Mouse (Mus musculus) C2C12 (cell line): ENCODE data around the gene Gm11634. TPM values are rescaled to one million over a fixed set of nuclear protein-coding genes. Genes with fewer than 3 reads are reported as not detected.
A peak's percentile ranks its signal among the peaks of the same experiment; 100 is the strongest.

Experiments
- H3K27me3 ChIP-seq: one replicate; pipeline ENCODE4 v1.6.1; 2011; ENCODE audit not compliant: control insufficient read depth, insufficient read depth, insufficient read length
- H3K36me3 ChIP-seq: one replicate; pipeline ENCODE4 v1.6.1; 2011; ENCODE audit not compliant: control insufficient read depth, insufficient read depth
- H3K4me3 ChIP-seq: one replicate; pipeline ENCODE4 v1.5.1; 2011; ENCODE audit warnings: mild to moderate bottlenecking, control low read depth; ENCODE audit not compliant: poor library complexity, insufficient read depth, severe bottlenecking
- H3K79me2 ChIP-seq: one replicate; pipeline ENCODE4 v1.6.1; 2011; ENCODE audit not compliant: control insufficient read depth, insufficient read depth
- H3K79me3 ChIP-seq: one replicate; pipeline ENCODE4 v1.6.1; 2011; ENCODE audit warnings: low read depth, control low read depth
- H3ac ChIP-seq: one replicate; pipeline ENCODE3; 2011; ENCODE audit warnings: low read depth; ENCODE audit not compliant: control insufficient read depth, insufficient read length
- CEBPB ChIP-seq: IDR thresholded peaks from one replicate; pipeline ENCODE4 v1.6.1; 2011; ENCODE audit warnings: low read depth, mild to moderate bottlenecking, control low read depth, moderate library complexity
- CTCF ChIP-seq: IDR thresholded peaks from one replicate; pipeline ENCODE4 v1.5.1; 2011; ENCODE audit not compliant: control insufficient read depth, insufficient read depth, insufficient read length
- FOSL1 ChIP-seq: IDR thresholded peaks from one replicate; pipeline ENCODE4 v1.8.0; 2011; ENCODE audit warnings: mild to moderate bottlenecking, low read length; ENCODE audit not compliant: poor library complexity, insufficient read depth, severe bottlenecking
- MAX ChIP-seq: IDR thresholded peaks from one replicate; pipeline ENCODE4 v1.6.1; 2011; ENCODE audit warnings: mild to moderate bottlenecking, control low read depth
- MYOD1 ChIP-seq: IDR thresholded peaks from one replicate; pipeline ENCODE4 v1.6.1; 2011; ENCODE audit warnings: low read depth; ENCODE audit not compliant: control insufficient read depth, insufficient read length
- MYOG ChIP-seq: IDR thresholded peaks from one replicate; pipeline ENCODE4 v1.6.1; 2011; ENCODE audit not compliant: control insufficient read depth, insufficient read length; ENCODE audit errors: extremely low read depth
- USF1 ChIP-seq: IDR thresholded peaks from one replicate; pipeline ENCODE4 v1.6.1; 2011; ENCODE audit warnings: low read depth, mild to moderate bottlenecking, control low read depth, moderate library complexity
- polyA plus RNA-seq: library from polyadenylated mRNA; unstranded; fragments of >200 nt; fragmentation: generic; extraction: Trizol; gene quantifications from one replicate; pipeline ENCODE4 v1.2.1, GENCODE M21; 2012; ENCODE audit warnings: missing spikeins

Gene Gm11634
- polyA plus RNA-seq, 1 experiment: not detected

DNA sequence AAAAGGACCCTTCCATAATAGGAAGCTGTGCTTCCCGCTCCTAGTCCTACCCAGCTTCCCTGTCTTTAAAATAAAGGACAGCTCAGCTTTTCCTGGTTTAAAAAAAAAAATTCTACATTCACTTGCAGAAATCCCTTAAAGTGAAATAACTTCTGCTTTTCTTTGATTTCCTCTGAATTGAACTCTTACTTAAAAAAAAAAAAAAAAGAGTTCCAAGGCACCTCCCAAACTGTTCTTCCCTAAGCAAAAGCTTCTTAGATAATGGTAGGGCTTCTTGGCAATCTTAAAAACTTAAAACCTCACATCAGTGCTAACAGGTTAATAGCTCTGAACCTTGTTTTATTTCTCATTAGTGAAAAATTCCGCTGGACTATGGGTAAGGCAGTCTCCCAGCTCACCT lies 15.9 kb downstream of the Gm11634 start:
- Histone ChIP-seq H3K79me3 (no peaks in the 10 kb centered on the region), H3K4me3 (no peak overlapping the region), H3ac (no peak overlapping the region), H3K36me3 (peaks cover 19% of the 10 kb centered on the region), H3K79me2 (no peaks in the 10 kb centered on the region), H3K27me3 (no peaks in the 10 kb centered on the region)
- TF ChIP-seq CTCF: no peak
- no peak for TF ChIP-seq MYOG
- TF ChIP-seq FOSL1: no peak
- no peak for TF ChIP-seq MYOD1
- no peak for TF ChIP-seq USF1
- no peak for TF ChIP-seq MAX

DNA sequence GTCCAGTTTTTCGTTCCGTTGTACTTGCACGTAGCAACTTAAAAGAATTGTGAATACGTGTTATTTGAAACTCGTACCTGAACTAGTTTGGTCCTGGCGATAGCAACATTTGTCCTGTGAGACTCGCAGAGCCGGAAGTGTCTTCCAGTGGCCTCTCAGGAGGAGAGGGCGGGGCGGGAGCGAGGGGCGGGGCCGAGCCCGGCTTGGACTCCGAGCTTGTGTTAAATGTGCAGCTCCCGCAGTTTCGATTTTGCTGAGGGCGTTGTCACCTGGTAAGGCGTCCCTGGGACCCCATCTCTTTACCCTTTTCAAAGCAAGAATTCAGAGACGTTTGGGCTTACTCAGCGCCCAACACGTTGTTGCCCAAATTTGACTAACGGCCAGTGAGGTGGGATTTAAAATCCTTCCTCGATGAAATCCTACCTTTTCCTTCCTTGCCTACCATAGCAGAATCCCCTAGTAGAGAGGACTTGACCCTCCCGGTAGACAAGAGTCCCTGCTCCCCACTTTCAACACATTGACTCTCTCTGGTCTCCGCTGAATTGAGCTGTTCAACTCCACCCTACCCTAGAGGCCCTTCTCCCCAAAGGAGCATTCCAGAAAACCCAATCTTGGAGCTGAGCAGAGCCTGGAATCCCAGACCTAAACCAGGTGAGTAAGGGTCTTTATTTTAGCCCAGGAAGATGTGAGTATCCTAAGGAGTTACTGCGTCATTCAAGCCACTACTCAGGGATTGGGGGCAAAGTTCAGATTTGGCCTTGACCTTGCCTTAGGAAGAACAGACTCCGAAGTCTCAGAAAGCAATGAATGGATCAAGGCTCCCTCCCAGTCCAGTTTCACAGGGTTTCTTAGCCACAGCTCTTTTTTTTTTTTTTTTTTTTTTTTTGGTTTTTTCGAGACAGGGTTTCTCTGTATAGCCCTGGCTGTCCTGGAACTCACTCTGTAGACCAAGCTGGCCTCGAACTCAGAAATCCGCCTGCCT lies 16.7 kb downstream of the Gm11634 start, which contains the start of gene Tmem106a:
TSS of gene Tmem106a (plus strand) at position 189 of the 982 bp plus-strand sequence.
- no peaks in the 10 kb centered on the region for H3K79me3 ChIP-seq
- H3K79me2 ChIP-seq: no peaks in the 10 kb centered on the region
- TF ChIP-seq MYOD1 (no peak), MYOG (no peak), MAX (no peak), CTCF (no peak), USF1 (no peak), CEBPB (no peak), FOSL1 (no peak)
- peaks cover 26% of the 10 kb centered on the region for H3K36me3 ChIP-seq
- H3ac ChIP-seq: peak within 1 kb of the TSS; percentile 10
- peak within 1 kb of the TSS; percentile 7 for H3K4me3 ChIP-seq
- H3K27me3 ChIP-seq: no peaks in the 10 kb centered on the region

DNA sequence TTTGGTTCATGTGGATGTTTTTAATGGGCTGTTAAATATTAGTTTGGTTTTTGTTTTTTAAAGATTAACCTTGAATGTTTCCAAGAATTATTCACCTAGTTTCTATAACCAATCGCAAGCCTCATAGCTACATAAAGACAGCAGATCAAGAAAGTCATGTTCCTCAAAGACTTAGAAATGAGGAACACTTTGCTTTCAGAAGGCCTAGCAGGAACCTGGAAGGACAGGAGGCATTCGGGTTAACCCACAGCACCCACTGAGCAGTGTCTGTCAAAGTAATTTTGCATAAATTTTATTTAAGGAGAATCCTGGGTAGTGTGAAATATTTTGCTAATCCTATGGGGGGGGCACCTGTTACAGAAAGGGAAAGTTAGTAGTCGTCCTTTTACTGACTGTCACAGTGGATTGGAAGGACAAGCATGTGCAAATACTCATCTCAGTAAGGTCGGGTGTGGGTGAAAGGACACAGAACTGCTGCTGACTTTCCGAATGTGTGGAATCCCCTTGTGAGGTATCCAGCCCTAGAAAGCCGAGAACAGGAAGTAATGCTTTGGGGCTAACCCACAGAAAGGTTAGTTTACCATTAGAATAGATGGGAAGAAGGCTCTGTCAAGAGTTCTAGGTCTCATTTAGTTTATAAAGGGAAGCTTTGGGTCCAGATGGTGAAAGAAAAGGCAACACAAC lies 17.8 kb downstream of the Gm11634 start:
- Histone ChIP-seq H3K4me3 (no peak overlapping the region), H3K79me2 (no peaks in the 10 kb centered on the region), H3K27me3 (no peaks in the 10 kb centered on the region), H3ac (no peak overlapping the region), H3K79me3 (no peaks in the 10 kb centered on the region), H3K36me3 (peaks cover 34% of the 10 kb centered on the region)
- TF ChIP-seq CTCF (no peak), MYOD1 (no peak), FOSL1 (no peak), USF1 (no peak), MYOG (no peak), CEBPB (no peak), MAX (no peak)

DNA sequence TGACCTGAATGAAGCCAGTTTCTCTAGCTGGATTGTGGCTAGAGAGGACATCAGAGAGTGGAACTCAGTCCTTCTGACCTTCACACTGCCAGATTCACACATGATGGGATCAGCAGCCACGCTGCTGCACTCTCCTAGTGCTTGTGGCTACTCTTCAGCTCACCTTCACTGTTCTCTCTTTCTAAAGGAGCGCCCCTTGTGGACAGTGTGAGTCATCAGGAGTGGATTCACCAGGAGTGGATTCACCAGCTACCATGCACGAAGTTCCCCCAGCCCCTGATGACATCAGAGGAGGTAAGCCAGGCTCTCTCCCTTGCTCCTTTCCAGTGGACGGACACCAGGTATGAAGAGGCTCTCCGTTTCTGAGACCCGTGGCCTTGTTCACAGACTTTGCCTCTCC lies 22.9 kb downstream of the Gm11634 start:
- Histone ChIP-seq H3ac (no peak overlapping the region), H3K36me3 (peaks cover 80% of the 10 kb centered on the region), H3K4me3 (no peak overlapping the region), H3K79me3 (no peaks in the 10 kb centered on the region), H3K79me2 (no peaks in the 10 kb centered on the region), H3K27me3 (no peaks in the 10 kb centered on the region)
- TF ChIP-seq USF1 (no peak), MYOD1 (no peak), MYOG (no peak), FOSL1 (no peak), MAX (no peak), CEBPB (no peak), CTCF (no peak)

DNA sequence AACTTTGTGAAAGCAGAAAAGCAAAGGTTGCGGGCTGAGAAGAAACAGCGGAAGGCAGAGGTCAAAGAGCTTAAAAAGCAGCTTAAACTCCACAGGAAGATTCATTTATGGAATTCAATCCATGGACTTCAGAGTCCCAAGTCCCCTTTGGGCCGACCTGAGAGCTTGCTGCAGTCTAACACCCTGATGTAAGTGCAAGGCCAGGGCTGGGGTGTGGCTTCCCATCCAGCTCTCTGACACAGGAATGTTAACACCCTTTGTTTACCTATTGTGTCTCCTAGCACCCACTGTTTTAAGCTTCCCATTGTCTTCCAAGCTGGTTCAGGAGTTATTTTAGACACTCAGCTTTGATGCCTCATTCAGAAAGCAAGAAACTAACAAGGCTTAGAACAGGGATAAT lies 30.6 kb downstream of the Gm11634 start:
- Histone ChIP-seq H3K27me3 (no peaks in the 10 kb centered on the region), H3K79me3 (no peaks in the 10 kb centered on the region), H3K36me3 (peaks cover 90% of the 10 kb centered on the region), H3ac (no peak overlapping the region), H3K4me3 (no peak overlapping the region), H3K79me2 (no peaks in the 10 kb centered on the region)
- TF ChIP-seq USF1 (no peak), CTCF (no peak), FOSL1 (no peak), MAX (no peak), CEBPB (no peak)
